Mouse (Mus musculus) embryonic stem cell, embryonic (primary cell): ENCODE measurements at regions not wholly inside any gene's neighbourhood (a gene's known extent, or its start where the extent isn't known, plus 50 kb on each side); places are given as distances from the start of the nearest gene placed in this dataset.

Experiments used
- CTCF ChIA-PET, 4 experiments: fragments of 300-600 bp in 2 of 4; fragments of 350-600 bp in 2 of 4; sonication (Branson Sonifier 250); formaldehyde crosslinking; loops; one replicate each; lab custom pipeline; 2022; ENCODE audit warnings: inconsistent platforms in 2 of 4; lab: Charles Lee
- POLR2A ChIA-PET, 4 experiments: fragments of 300-600 bp in 2 of 4; fragments of 350-600 bp in 2 of 4; sonication (Branson Sonifier 250); formaldehyde crosslinking; loops; one replicate each; lab custom pipeline; 2022; ENCODE audit warnings: antibody characterized with exemption in 4 of 4, inconsistent platforms in 1 of 4; lab: Charles Lee

DNA sequence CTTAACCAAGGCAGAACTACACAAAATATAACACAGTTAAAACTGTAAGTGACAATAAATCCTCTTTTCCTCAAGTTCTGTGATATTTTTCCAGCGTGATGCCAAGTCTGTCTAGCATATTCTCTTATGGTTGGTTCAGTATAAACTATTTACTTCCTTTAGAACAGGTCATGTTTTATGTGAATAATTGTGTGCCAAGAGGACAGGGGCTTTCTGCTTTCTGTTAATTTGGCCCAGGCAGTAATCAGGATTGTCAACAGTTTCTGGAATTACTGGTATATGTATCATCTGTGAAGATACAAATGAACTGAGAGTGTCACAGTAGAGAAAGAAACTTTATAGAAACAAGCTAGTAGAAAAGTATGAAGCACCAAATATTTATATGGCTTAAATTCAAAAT is 1039.5 kb upstream of the Adcyap1 start:
- POLR2A ChIA-PET: interaction anchor here in 1 of 4 experiments (1.0 kb wide), 1 partner anchor 10 kb away, joined by 3 read pairs; no protein-coding TSS in a partner anchor
- CTCF ChIA-PET: no interaction called here

DNA sequence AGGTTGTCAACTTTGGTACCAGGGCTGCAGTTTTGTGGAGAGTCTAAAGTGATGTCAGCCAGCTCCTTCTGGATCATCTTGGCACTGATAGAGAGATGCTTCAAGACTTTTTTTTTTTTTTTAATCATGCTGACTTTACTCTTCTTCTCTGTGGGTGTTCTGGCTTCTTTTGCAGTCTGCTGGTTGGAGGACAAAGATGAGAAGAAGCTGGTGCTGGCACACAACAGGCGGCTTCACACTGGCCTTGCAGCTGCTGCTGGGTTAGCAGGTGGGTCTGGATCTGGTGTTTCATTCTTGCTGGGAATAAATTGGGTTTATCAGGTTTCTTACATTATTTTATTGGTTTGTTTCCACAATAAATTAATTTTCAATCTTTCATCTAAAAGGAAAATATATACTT is 1013.1 kb upstream of the Adcyap1 start:
- CTCF ChIA-PET: interaction anchor here in 3 of 4 experiments (0.6 kb wide), 3 partner anchors 24 to 500 kb away, joined by 3 to 5 read pairs (median 4); no protein-coding TSS in a partner anchor

GRCm38 (mm10) chr17:92210730-92211129 is 988.1 kb upstream of the Adcyap1 start:
- ChIA-PET CTCF (interaction anchor here in 3 of 4 experiments (0.6 to 1.1 kb wide), 6 partner anchors 11 to 1399 kb away, joined by 3 to 8 read pairs (median 3); no protein-coding TSS in a partner anchor), POLR2A (no interaction called here)

More for the DNA sequence above, 1013.1 kb upstream of the Adcyap1 start:
- POLR2A ChIA-PET: interaction anchor here in 1 of 4 experiments (0.7 kb wide), 1 partner anchor 79 kb away, joined by 3 read pairs; no protein-coding TSS in a partner anchor

DNA sequence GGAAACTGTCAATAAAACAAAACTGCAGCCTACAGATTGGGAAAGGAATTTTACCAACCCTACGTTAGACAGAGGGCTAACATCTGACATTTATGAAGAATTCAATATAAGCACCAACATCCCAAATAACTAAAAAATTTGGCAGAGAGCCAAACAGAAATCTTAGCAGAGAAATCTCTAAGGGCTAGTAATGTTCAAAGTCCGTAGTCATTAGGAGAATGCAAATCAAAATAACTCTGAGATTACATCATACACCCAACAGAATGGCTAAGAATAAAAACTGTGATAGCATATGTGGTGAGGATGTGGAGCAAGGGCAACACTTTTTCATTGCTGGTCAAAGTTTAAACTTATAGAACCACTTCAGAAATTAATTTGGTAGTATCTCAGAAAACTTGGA is 982.4 kb upstream of the Adcyap1 start:
- ChIA-PET POLR2A (no interaction called here), CTCF (no interaction called here)
